Mouse (Mus musculus) thymus, postnatal 10 days (tissue): ENCODE results near the gene Rnf19b.

Experiments used
- DNase-seq, 2 experiments: peaks; one replicate each; pipeline ENCODE4 v3.0.0; 2021; ENCODE audit warnings: low spot score in 2 of 2

The Rnf19b gene

DNA sequence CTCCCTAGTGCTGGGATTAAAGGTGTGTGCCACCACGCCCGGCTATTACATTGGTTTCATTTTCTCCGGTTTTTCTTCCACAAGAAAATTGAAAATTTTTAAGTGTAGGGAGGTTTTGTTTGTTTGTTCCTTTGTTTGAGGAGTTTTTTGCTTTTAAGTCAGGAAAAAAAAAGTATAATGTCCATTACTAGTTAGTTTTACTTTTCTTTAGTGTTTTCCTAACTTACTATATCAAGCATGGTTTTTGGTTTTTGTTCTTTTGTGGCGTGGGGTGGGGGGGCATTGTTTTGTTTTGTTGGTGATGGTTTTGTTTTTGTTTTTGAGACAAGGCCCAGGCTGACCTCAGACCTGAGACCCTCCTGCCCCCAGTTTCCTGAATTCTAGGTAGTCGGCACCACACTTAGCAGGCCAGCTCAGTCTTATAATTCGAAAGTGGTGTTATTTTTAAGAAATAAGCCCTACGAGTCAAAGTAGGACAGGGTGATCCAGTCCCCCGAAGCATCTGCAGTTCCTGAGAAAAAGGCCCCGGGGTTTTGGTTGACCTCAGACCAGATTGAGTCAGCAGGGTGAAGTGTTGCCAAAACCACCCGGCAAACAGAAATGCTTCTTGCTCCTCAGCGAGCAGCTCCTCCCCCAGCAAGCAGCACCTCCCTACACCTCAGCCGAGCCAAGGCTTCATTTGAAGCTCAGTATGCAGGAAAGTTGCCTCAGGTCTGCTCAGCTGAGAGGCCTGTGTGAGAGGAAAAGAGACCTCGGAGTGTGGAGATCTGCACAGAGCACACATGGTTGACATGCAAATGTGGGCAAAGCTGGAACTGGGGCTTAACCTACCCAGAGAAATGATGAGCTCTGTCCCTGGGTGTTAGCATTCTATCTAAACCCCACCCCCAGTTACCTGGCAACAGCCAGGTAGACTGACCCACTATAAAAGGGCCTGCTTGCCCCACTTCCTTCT lies 23.1 kb upstream of the Rnf19b start:
- DNase-seq = peak in 1 of 2 experiments; percentile 11

DNA sequence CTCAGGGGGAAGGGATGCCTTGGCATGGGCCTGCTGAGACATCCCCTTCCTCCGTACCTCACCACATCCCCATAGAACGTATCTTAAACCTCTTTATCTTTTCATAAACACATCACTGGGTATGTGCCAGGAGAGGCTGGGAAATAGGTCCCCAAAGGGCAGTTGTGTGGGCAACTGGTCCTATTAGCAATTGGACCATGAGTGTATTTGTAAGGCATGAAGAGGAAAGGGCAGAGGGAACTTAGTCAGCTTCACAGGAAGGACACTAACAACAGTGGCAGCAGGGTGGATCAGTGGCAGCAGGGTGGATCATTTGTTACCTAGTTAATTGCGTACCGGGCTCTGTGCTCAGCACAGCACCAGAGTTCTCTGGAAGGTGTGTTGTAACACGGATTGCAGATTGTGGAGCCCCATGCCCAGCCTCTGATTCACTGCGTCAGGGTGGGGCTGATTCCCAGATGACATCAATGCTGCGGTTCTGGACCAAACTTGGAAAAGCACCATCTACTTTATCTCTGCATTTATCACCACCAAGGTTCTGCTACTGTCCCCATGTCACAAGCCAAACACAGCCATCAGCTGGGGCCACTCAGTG lies 22.1 kb upstream of the Rnf19b start:
- DNase-seq = no peak

DNA sequence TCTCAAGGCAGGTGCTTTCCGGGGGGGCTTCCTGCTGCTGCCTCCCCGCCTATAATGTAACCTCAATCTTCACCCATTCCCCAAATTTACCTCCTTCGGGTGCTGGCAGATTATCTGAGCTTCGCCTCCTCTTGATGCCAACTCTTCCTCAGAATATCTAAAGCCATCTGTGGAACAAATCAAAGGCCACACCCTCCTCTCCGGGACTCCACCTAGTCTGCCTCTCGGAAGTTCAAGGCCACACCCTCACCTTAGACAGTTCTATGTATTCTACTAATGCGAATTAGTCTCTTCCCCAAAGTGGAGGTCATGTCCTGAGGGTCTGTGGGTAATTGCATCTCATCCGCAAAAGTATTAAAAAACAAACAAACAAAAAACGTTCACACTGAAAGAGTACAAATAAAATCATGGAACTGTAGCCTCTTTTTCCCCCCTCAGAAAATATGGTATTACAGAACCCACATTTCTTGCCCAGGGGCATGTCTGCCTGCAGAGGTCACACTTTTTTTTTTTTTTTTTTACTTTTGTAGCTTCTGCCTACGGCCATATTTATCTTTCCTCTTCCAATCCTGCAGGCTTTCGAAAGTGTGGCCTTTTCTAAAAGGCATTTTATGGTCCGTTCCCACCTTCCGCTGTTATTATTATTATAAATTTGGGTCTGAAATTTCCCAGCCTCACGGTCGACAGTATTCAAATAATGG lies 10.2 kb upstream of the Rnf19b start:
- no peak for DNase-seq

DNA sequence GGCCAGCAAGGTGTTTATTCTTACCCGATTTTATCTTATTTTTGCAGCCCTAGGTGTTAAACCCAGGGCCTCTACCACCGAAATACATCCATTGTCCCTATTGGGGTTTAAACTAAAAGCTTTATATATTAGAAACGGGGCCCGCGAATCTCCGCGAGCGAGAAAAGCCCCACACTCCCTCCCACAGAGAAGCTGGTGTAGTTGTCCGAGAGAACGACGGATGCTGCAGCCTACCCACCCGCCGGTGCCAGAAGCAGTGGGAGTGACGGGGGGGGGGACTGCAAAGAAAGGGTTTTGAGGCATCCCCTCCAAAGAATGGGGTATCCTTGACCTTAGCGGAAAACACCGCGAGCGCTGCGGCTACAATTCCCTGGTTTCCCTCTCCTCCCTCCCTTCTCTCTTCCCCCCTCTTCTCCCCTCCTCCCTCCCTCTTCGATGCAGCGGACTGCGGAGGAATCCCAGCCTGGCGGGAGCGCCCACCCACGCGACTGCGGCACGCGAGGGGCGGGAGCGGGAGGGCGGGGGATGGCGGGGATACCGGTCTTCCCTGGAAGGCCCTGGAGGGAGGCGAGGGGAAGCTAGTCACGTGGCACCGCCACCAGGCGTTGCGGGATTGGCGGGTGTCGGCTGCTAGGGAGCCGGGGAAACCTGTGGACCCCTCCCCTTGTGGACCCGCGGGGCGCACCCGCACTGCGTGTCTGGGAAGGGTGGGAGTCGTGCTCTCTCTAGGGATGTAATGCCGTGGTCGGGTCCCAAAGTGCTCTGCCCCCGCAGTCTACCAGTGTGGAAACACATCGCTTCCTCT lies 9.4 kb upstream of the Rnf19b start:
- no peak for DNase-seq

DNA sequence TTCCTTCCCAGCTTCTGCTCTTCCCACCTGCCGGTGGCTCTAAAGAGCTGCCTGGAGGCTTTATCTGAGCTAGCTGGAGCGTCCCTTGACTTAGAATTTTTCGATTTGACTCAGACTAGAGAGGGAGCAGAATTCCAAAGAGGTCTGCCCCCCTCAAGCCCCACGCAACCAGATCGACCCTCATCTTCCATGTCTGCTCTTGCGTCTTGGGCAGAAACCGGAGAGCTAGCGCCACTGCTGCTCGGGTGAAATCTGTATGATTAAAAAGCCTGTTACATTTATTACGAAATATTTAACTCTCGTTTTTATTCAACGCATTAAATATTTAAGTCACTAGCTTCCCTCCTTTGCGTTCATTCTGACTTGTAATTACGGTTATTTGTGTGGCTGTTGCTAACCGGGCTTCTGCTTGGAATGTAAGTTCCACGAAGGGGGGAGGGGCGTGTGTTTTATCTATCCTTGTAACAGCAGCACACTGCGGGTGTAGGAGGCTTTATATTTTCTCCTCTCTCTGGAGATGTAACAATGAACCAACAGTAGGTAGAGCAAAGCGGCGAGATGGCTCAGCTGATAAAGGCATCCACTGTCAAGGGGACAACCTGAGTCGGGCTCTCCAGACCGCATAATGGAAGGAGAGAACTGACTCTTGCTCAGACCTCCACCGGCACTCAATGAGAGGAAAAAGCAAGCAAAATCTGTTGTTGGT lies 8.6 kb upstream of the Rnf19b start:
- DNase-seq = no peak

DNA sequence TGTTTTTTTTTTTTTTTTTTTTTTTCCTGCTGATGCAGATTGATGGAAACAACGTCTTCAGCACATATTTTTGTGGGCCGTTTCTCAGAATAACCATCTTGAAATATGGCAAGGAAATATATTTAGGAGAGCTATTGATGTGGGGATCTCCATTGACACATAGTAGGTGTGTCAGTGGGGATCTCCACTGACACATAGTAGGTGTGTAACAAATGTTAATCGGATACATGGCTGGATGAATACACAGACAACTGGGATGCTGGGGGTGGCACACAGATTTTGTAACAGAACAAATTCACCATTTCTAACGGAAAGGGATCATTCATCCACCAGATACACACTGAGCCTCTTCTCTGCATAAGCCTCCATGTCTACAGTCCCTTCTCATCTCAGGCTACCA lies 7.7 kb upstream of the Rnf19b start:
- no peak for DNase-seq

DNA sequence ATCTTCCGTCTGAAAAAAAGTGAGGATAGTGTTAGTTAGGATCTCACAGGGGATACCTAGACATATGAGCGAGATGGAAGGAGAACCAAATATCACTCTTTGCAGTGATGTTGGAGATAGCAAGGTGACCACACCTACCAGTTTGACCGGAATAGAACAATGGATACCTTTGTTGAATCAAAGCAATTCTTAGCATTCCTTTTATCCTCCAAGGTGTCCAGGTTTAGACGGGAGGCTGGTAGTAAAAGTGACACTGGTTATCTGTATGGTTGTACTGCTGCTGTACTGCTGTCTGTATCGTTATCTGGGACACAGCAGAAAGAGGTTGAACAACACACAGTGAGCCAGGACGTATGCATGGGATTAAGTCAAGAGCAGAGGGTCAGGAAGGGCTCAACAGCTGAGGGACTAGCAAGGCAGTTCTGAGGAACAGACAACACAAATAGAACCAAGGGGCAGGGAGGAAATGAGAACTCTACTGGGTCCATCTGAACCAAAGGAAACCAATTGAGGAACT lies 7.1 kb upstream of the Rnf19b start:
- DNase-seq = no peak

DNA sequence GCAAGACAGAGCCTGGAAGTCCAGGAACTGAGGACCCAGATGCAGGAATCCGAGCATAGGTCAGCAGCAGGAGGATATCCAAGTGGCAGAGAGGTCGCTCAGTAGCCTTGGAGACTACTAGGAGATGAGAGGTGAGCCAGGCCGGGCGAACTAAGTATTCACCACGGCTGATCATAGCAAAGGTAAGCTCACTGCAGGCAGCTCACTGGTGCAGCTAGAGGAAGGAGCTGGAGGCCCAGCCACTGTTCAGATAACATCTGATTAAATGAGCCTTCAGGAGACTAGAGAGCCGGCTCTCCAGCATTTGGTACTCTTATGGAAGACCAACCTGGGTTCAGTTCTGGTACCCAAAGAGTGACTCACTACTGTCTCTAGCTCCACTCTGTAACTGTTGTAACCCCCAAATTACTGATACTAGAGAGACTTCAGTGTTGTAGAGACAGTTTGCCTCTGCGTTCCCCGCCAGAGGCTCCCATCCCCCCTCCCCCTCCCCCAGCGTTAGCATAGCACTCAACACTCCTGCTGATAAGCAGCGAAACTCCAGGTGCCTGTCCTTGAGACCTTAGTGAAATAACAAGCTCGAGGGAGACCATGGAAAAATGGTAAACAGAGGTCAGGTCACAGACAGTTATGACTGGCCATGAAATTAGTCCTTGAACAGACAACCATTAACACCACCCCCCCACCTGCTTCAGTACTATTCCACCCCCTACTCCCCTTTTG lies 6.4 kb upstream of the Rnf19b start:
- no peak for DNase-seq

DNA sequence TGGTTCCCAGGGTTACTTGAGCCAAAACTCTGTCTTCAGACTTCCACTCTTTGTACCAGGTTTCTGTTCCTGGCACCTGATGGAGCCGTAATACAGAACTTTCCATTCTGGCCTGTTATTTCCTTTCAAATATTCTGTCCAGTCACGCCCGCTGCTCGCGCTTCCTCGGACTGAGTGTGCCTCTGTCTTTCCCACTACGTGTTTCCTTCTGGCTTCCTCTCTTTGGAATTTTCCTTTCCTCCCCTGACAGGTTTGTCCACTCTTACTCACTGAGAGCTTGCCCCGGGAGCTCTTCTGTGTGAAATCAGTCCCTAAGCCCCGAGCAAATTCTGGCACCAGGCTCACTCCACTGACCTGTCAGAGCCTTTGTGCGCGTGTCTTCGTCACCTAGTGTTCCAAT lies 3.3 kb upstream of the Rnf19b start:
- no peak for DNase-seq

DNA sequence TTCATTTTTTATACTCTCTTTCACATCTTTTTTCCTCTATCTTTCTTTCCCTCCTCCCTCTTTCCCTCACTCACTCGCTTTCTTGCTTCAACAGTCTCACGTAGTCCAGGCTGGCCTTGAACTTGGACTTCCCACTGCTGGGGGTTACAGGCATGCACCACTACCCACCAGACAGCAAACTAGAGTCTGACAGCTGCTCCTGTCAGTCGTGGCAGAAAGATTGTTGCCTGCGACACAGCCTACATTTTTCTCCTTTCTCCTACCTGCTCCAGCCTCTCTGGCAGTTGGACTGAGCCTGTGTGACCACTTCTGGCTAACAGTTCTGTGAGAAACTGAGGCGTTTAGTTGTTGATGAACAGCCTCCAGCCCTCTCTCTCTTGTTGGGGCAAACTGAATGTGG lies 2.5 kb upstream of the Rnf19b start:
- no peak for DNase-seq

DNA sequence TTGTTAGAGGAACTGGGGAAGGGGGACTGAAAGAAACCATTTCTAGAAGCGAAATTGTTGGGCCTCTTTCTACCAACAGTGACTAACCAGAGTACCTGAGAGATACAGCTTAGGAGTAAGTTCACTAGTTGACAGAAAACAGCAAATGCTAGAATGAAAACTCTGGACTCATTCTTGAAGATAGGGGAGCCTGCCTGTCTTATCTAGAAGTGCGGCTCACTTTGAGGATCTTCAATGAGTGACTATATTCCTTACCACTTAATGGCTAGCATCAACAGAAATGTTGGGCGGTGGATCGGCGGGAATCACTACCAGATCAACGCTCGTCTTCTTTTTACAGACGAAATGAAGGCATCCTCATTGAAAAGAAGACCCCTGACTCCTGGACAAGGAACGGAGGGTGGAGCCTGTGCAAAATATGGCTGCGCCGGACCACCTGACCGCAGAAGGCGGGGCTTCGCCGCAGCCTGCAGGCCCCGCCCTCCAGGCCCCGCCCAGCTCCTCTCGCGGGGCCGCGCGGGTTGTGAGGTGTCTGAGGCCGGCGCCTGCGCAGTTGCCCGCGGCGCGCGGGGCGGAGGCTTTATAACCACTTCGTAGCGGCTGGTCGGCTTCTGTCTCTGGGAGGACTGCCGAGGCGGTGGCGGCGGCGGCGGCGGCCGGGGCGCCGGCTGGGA lies 401 bp upstream of the Rnf19b start:
- DNase-seq = peak; percentile 90 to 95

DNA sequence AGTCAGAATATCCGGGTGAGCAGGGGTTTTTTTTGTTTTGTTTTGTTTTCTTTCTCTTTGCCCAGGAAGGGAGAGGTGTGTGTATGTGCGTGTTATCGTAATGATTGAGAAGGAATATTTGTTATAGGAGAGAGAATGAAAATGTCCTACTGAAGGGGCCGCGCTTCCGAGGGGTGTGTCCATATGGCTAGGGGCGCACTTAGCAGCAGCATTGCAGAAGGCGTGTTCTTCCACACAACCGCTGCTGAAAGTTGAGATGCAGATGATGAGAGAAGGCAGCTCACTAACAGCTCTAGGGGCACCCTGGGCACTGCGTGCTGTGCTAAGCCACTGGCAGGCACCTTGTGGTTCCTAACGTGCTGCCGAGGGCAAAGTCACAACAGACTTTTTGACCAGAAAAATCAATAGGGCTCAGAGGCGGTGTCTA lies 1.1 kb downstream of the Rnf19b start:
- peak in 1 of 2 experiments; percentile 8 for DNase-seq

DNA sequence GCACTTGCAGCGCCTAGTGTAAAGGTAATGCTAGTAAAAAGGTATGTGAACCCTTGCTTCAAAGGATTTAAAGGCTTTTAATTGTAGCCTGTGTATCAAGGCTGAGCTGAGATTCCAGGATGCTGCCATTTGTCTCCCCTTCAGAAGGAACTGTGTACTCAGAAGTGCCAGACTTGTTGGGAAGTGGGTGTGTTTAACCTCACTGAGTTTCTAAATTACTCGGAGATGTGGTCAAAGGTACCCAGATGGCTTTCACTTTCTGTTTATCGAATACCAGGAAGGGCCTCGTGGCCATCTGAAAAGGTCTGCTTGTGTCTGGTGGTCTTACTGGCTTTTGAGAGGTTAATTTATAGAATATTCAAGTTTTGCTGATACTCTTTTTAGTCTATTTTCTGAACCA lies 1.9 kb downstream of the Rnf19b start:
- no peak for DNase-seq

DNA sequence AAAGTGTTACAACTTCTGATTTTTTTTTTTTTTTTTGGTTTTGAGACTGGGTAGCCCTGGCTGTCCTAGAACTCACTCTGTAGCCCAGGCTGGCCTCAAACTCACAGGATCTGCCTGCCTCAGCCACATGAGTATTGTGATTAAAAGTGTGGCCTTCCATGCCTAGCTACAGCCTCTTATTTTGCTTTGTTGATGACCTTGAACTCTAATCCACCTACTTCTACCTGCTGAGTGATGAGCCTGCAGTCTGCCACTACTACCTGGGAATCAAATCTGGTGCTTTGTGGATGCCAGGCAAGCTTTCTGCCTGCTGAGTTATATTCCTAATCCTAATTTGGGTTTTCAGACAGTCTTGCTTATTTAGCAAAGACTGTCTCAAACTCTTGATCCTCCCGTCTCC lies 3.4 kb downstream of the Rnf19b start:
- no peak for DNase-seq

DNA sequence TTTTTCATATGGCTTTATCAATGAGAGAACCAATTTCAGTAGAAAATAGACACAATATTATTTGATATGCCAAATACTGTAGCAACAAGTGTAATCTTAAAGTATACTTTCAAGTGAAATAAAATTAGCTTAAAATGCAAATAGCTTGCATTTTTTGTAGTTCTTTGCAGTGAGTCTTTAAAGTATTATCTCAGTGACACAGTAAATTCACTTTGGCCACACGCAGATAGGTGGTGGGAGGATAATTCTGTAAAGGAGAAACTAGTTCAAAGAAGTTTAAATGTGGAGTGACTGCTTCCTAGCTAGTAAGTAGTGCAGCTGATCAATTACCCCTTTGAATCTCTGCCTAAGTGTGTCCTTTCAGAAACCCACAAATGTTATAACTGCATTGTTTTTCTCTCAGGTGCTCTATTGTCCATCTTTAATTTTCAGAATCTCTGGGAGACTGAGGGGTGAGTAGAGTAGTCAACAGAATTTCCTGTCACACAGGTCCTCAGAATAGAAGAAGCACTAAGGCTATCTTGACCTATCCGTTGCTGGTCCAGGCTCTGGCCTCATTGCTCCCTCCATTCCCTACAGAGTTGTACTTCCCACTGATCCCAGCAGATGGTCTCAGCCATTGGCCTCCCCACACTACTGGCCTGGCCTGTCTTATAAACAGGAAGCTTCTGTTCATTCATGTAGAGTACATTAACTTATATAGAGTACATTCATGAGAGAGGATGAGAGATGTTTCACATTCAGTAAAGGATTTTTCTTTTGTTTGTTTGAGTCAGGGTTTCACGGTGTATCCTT lies 4.4 kb downstream of the Rnf19b start:
- DNase-seq = no peak

DNA sequence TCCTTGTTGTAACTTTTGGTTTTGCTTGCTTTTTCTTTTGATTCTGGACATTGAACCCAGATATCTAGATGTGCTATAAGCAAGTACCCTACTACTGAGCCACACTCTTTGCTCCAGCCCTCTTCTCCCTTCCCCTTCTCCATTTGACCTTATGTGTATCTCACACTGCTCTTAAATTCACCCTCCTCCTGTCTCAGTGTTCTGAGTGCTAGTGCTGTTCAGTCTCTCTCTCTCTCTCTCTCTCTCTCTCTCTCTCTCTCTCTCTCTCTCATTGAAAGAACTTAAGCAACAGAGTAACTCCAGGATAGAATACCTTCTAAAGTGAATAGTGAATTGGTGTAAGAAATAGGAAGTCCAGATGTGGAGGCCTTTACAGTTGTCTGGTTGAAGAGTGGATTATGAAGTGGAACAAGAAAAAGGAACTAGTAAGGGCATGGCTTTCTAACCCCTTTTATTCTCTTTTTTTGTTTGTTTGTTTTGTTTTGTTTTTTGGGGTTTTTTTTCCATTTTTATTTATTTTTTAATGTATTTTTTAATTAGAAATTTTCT lies 7.7 kb downstream of the Rnf19b start:
- DNase-seq = no peak

DNA sequence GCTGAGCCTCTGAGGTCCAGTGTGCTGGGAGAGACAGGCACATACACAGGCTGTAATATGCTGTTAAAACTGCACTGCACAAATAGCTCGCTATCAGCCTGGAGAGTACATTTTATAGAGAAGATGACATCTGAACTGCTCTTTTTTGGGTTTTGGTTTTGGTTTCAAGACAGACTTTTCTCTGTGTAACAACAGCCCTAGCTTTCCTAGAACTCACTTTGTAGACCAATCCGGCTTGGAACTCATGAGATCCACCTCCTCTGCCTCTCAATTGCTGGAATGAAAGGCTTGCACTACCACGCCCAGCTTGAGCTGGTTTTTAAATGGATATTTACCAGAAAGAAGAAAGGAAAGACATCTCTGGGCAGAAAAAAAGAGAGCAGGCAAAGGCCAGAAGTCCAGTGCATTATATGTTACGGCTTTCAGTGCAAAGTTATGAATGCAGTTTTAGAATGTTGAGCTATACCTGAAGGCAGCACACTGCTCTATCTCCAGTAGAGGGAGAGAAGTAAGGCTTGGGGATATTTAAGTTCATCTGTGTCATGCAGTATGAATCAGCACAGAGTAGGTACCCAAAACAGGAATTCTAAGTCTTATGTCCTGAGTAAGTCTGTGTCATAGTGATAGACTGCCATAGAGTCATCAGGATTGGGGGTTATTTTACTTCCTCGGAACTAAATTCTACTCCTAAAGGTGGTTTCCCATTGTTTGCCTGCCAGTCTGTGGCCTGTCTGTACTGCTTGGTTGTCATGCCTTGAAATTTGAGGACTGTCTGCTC lies 9.8 kb downstream of the Rnf19b start:
- DNase-seq = no peak

DNA sequence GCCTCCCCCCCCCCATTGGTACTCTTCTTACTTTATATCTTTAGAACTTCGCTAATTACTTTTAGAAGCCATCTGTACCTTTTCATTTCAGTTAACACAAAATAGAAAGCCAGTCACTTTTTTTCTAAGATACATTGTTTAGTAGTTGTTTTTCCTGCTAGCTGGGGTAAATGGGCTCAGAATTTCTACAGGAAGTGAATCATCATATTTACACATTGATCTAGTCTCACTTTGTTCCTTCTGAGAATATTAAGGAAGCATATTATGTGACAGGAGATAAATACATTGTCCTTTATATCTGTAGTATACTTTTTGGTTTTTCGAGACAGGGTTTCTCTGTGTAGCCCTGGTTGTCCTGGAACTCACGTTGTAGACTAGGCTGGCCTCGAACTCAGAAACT lies 10.8 kb downstream of the Rnf19b start:
- DNase-seq = no peak
